Mouse (Mus musculus): ENCODE measurements around the gene Traf7. TPM values are rescaled to one million over a fixed set of nuclear protein-coding genes. Genes with fewer than 3 reads are reported as not detected.
A peak's percentile ranks its signal among the peaks of the same experiment; 100 is the strongest.

The Traf7 gene
- polyA plus RNA-seq, 1 experiment: 113 TPM

- Histone ChIP-seq H3K4me3 (ENCODE audit: low read depth, low read length) (no peak overlapping the region), H3K27ac (ENCODE audit: insufficient read depth, low read depth, low read length) (no peak overlapping the region), H3K4me1 (ENCODE audit: control insufficient read depth, insufficient read depth, insufficient read length, low read length) (peaks cover 5% of the 10 kb centered on the region), H3K36me3 (ENCODE audit: control insufficient read depth, insufficient read depth, low read length) (no peaks in the 10 kb centered on the region), H3K27me3 (ENCODE audit: control insufficient read depth, insufficient read depth, low read length) (no peaks in the 10 kb centered on the region)
- TF ChIP-seq POLR2A (IDR thresholded peaks at IDR 0.05; ENCODE audit: low read depth, low read length) (no peak), CTCF (IDR thresholded peaks at IDR 0.05; ENCODE audit: extremely low read depth, insufficient read length, insufficient replicate concordance, low read depth, low read length) (no peak)
- 82% methylated on average over 2 of the region's 2 CpGs for WGBS
Observed at GRCm38 (mm10) chr17:24545247-24545646, 17.5 kb upstream of the Traf7 start.

- no peaks in the 10 kb centered on the region for H3K27me3 ChIP-seq (ENCODE audit: control insufficient read depth, insufficient read depth, low read length)
- H3K4me3 ChIP-seq (ENCODE audit: low read depth, low read length): no peak overlapping the region
- no peak for TF ChIP-seq POLR2A (IDR thresholded peaks at IDR 0.05; ENCODE audit: low read depth, low read length)
- TF ChIP-seq CTCF (IDR thresholded peaks at IDR 0.05; ENCODE audit: extremely low read depth, insufficient read length, insufficient replicate concordance, low read depth, low read length): no peak
- WGBS: 40% methylated on average over 12 of the region's 12 CpGs
- no peaks in the 10 kb centered on the region for H3K36me3 ChIP-seq (ENCODE audit: control insufficient read depth, insufficient read depth, low read length)
- H3K4me1 ChIP-seq (ENCODE audit: control insufficient read depth, insufficient read depth, insufficient read length, low read length): peaks cover 5% of the 10 kb centered on the region
- no peak overlapping the region for H3K27ac ChIP-seq (ENCODE audit: insufficient read depth, low read depth, low read length)
Observed at GRCm38 (mm10) chr17:24544613-24545012, 16.9 kb upstream of the Traf7 start.

GRCm38 (mm10) chr17:24540375-24540774, 12.6 kb upstream of the Traf7 start:
- Histone ChIP-seq H3K27me3 (ENCODE audit: control insufficient read depth, insufficient read depth, low read length) (no peaks in the 10 kb centered on the region), H3K4me3 (ENCODE audit: low read depth, low read length) (no peak overlapping the region), H3K27ac (ENCODE audit: insufficient read depth, low read depth, low read length) (no peak overlapping the region), H3K36me3 (ENCODE audit: control insufficient read depth, insufficient read depth, low read length) (no peaks in the 10 kb centered on the region), H3K4me1 (ENCODE audit: control insufficient read depth, insufficient read depth, insufficient read length, low read length) (peaks cover 4% of the 10 kb centered on the region; the same call in 1 of the 2 replicates)
- TF ChIP-seq POLR2A (IDR thresholded peaks at IDR 0.05; ENCODE audit: low read depth, low read length) (no peak), CTCF (IDR thresholded peaks at IDR 0.05; ENCODE audit: extremely low read depth, insufficient read length, insufficient replicate concordance, low read depth, low read length) (peak; percentile 73; the same call in 1 of the 2 replicates)
- 5% methylated on average over 3 of the region's 3 CpGs for WGBS

DNA sequence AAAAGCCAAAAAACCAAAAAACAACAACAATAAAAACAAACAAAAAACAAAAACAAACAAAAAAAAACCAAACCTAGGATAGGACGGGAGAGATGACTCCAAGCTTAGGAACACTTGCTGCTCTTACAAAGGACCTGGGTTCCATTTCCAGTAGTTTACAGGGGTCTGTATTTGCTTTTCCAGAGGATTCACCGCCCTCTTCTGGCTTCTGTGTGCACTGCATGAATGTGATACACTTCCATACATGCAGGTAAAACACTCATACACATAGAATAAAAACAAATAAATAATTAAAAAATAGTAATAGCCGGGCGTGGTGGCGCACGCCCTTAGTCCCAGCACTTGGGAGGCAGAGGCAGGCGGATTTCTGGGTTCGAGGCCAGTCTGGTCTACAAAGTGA, 11.2 kb upstream of the Traf7 start:
- 54% methylated on average over 8 of the region's 8 CpGs for WGBS
- Histone ChIP-seq H3K36me3 (ENCODE audit: control insufficient read depth, insufficient read depth, low read length) (no peaks in the 10 kb centered on the region), H3K4me1 (ENCODE audit: control insufficient read depth, insufficient read depth, insufficient read length, low read length) (peaks cover 4% of the 10 kb centered on the region; the same call in 1 of the 2 replicates), H3K27me3 (ENCODE audit: control insufficient read depth, insufficient read depth, low read length) (no peaks in the 10 kb centered on the region), H3K27ac (ENCODE audit: insufficient read depth, low read depth, low read length) (no peak overlapping the region), H3K4me3 (ENCODE audit: low read depth, low read length) (no peak overlapping the region)
- TF ChIP-seq POLR2A (IDR thresholded peaks at IDR 0.05; ENCODE audit: low read depth, low read length) (no peak), CTCF (IDR thresholded peaks at IDR 0.05; ENCODE audit: extremely low read depth, insufficient read length, insufficient replicate concordance, low read depth, low read length) (no peak)

- H3K4me3 ChIP-seq (ENCODE audit: low read depth, low read length): no peak overlapping the region
- no peaks in the 10 kb centered on the region for H3K36me3 ChIP-seq (ENCODE audit: control insufficient read depth, insufficient read depth, low read length)
- no peak for TF ChIP-seq POLR2A (IDR thresholded peaks at IDR 0.05; ENCODE audit: low read depth, low read length)
- no peak for TF ChIP-seq CTCF (IDR thresholded peaks at IDR 0.05; ENCODE audit: extremely low read depth, insufficient read length, insufficient replicate concordance, low read depth, low read length)
- no peaks in the 10 kb centered on the region for H3K27me3 ChIP-seq (ENCODE audit: control insufficient read depth, insufficient read depth, low read length)
- WGBS: 11% methylated on average over 3 of the region's 3 CpGs
- H3K4me1 ChIP-seq (ENCODE audit: control insufficient read depth, insufficient read depth, insufficient read length, low read length): peaks cover 8% of the 10 kb centered on the region
- no peak overlapping the region for H3K27ac ChIP-seq (ENCODE audit: insufficient read depth, low read depth, low read length)
Observed at GRCm38 (mm10) chr17:24537536-24537935, 9.8 kb upstream of the Traf7 start.

DNA sequence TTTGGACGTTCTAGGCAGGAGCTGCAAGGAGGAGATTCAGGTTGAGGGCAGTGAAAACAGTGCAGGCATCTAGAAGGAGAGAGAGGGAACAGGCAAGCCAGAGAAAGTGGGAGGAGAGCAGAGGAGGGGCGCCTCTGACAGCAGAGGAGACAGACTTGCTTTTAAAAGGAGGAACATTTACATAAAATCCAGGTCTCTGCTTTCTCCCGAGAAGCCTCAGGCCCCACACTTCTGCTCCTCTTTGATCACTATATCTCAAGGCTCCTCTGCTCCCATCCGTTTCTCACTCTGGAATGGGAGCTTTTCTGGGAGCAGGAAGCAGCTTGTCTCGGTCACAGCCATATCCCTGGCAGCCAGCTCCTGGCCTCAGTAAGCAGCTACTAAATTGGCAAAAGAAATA, 7.6 kb upstream of the Traf7 start:
- no peaks in the 10 kb centered on the region for H3K36me3 ChIP-seq (ENCODE audit: control insufficient read depth, insufficient read depth, low read length)
- WGBS: 84% methylated on average over 5 of the region's 5 CpGs
- H3K4me1 ChIP-seq (ENCODE audit: control insufficient read depth, insufficient read depth, insufficient read length, low read length): peaks cover 8% of the 10 kb centered on the region
- no peak overlapping the region for H3K27ac ChIP-seq (ENCODE audit: insufficient read depth, low read depth, low read length)
- H3K27me3 ChIP-seq (ENCODE audit: control insufficient read depth, insufficient read depth, low read length): no peaks in the 10 kb centered on the region
- TF ChIP-seq POLR2A (IDR thresholded peaks at IDR 0.05; ENCODE audit: low read depth, low read length) (no peak), CTCF (IDR thresholded peaks at IDR 0.05; ENCODE audit: extremely low read depth, insufficient read length, insufficient replicate concordance, low read depth, low read length) (no peak)
- no peak overlapping the region for H3K4me3 ChIP-seq (ENCODE audit: low read depth, low read length)

DNA sequence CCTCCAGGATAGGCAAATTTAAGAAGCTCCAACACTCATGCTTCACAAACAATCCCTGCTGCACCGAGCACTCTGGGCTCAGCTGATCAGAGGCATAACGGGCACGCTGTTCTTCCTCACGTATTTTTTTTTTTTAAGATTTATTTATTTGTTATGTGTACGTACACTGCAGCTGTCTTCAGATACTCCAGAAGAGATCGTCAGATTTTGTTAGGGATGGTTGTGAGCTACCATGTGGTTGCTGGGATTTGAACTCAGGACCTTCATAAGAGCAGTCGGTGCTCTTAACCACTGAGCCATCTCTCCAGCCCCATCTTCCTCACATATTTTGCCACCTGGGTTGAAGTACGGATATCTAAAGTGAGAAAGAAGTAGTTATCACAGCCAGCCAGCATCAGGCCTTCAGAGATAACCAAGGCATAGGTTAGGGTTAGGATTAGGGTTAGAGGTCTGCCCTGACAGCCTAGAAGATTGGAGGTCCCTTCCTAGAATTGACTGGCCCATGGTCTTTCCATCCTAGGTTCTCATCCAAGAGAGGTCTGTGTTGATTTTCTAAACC, 6.5 kb upstream of the Traf7 start, which contains the start of gene Rab26:
Gene Rab26, minus strand, starts transcription at position 51 of the 559 bp plus-strand sequence.
- Histone ChIP-seq H3K4me3 (ENCODE audit: low read depth, low read length) (peak within 1 kb of the TSS; percentile 57), H3K27ac (ENCODE audit: insufficient read depth, low read depth, low read length) (no peak within 1 kb of the TSS), H3K36me3 (ENCODE audit: control insufficient read depth, insufficient read depth, low read length) (peaks cover 7% of the 10 kb centered on the region), H3K4me1 (ENCODE audit: control insufficient read depth, insufficient read depth, insufficient read length, low read length) (peaks cover 15% of the 10 kb centered on the region), H3K27me3 (ENCODE audit: control insufficient read depth, insufficient read depth, low read length) (no peaks in the 10 kb centered on the region)
- WGBS: 90% methylated on average over 8 of the region's 8 CpGs
- TF ChIP-seq CTCF (IDR thresholded peaks at IDR 0.05; ENCODE audit: extremely low read depth, insufficient read length, insufficient replicate concordance, low read depth, low read length) (no peak), POLR2A (IDR thresholded peaks at IDR 0.05; ENCODE audit: low read depth, low read length) (no peak)
